ENCODE assay signal across 11 mouse cellular contexts in genomic region chr12:24762253-24762652, GRCm38 (mm10). TPM values are rescaled to one million over a fixed set of nuclear protein-coding genes. Genes with fewer than 3 reads are reported as not detected.
DNase-seq lines count a peak whose midpoint lies in the region; ATAC-seq lines count a peak whose summit lies in the region.
"Had no signal": no experiment of that assay in that cellular context is flagged by ENCODE, and none has a peak within 500 bp of the region (broad histone marks: within the 10 kb centered on the region; RNA-seq: fewer than 3 reads in every experiment).

No protein-coding gene starts in this region.

- H3K27ac ChIP-seq in liver, embryonic 15.5 days (replicated peaks): no peak overlapping the region
- H3K27ac ChIP-seq in liver, embryonic 12.5 days: no peak overlapping the region
- 0 out of 2 replicates have a peak overlapping the region, but pooled peaks have one; percentile 13 for H3K27ac ChIP-seq in neural tube, embryonic 13.5 days (replicated peaks)

- H3K36me3 ChIP-seq in liver, embryonic 15.5 days (replicated peaks): no peaks in the 10 kb centered on the region
- no peaks in the 10 kb centered on the region for H3K36me3 ChIP-seq in liver, embryonic 12.5 days
- H3K36me3 ChIP-seq in neural tube, embryonic 13.5 days: no peaks in the 10 kb centered on the region

- peak; percentile 4 for DNase-seq in CD4-positive, CD25-positive, alpha-beta regulatory T cell, adult 2 months (ENCODE audit: low read depth, low spot score)
- no peak for DNase-seq in ovary, postnatal 14 days (ENCODE audit: low spot score)
- DNase-seq in frontal cortex, postnatal 10 days (ENCODE audit: low spot score in 2 of 2): no peak
- DNase-seq: cerebellum, postnatal 10 days; forebrain, postnatal 0 days; kidney, adult 2 months had no signal

- 15% methylated on average over 3 of the region's 3 CpGs for WGBS in liver, embryonic 15.5 days (ENCODE audit: insufficient replicate concordance)
- 25% methylated on average over 3 of the region's 3 CpGs for WGBS in liver, embryonic 12.5 days (ENCODE audit: insufficient replicate concordance)
- 1% methylated on average over 3 of the region's 3 CpGs for WGBS in neural tube, embryonic 13.5 days

- no peak for ATAC-seq in CD4-positive, CD25-positive, alpha-beta regulatory T cell, adult 4 months
- ATAC-seq in liver, embryonic 15.5 days (ENCODE audit: insufficient read depth): no peak
- ATAC-seq in liver, embryonic 12.5 days: no peak
- ATAC-seq in hematopoietic stem cell, adult 5-6 weeks (replicated peaks in 1 of 2; ENCODE audit: insufficient read depth in 1 of 2, low FRiP score in 2 of 2, low TSS enrichment in 1 of 2, low read depth in 1 of 2, poor library complexity in 2 of 2, severe bottlenecking in 2 of 2): 0 out of 4 replicates have a peak, but pooled peaks have one; percentile 10 to 11
- ATAC-seq in neural tube, embryonic 13.5 days (ENCODE audit: low read depth): peak; percentile 21; the same call in 1 of the 2 replicates
- ATAC-seq: forebrain, postnatal 0 days had no signal

- no peaks in the 10 kb centered on the region for H3K9me3 ChIP-seq in liver, embryonic 15.5 days (replicated peaks)
- no peaks in the 10 kb centered on the region for H3K9me3 ChIP-seq in liver, embryonic 12.5 days (replicated peaks)
- no peaks in the 10 kb centered on the region for H3K9me3 ChIP-seq in neural tube, embryonic 13.5 days

- peaks cover 13% of the 10 kb centered on the region; the same call in 1 of the 2 replicates for H3K4me1 ChIP-seq in liver, embryonic 15.5 days (replicated peaks)
- H3K4me1 ChIP-seq in liver, embryonic 12.5 days: peaks cover 12% of the 10 kb centered on the region
- H3K4me1 ChIP-seq in neural tube, embryonic 13.5 days (replicated peaks): peaks cover 23% of the 10 kb centered on the region

- no peaks in the 10 kb centered on the region for H3K27me3 ChIP-seq in liver, embryonic 15.5 days
- peaks cover 3% of the 10 kb centered on the region; the same call in 1 of the 2 replicates for H3K27me3 ChIP-seq in liver, embryonic 12.5 days (replicated peaks)
- no peaks in the 10 kb centered on the region for H3K27me3 ChIP-seq in neural tube, embryonic 13.5 days

- H3K9ac ChIP-seq in liver, embryonic 15.5 days: no peak overlapping the region
- no peak overlapping the region for H3K9ac ChIP-seq in liver, embryonic 12.5 days
- H3K9ac ChIP-seq in neural tube, embryonic 13.5 days: no peak overlapping the region
- H3K9ac ChIP-seq: forebrain, postnatal 0 days had no signal

- no peak overlapping the region for H3K4me3 ChIP-seq in liver, embryonic 15.5 days (replicated peaks)
- no peak overlapping the region for H3K4me3 ChIP-seq in liver, embryonic 12.5 days
- H3K4me3 ChIP-seq in neural tube, embryonic 13.5 days: no peak overlapping the region

- 0 out of 2 replicates have a peak overlapping the region, but pooled peaks have one; percentile 7 for H3K4me2 ChIP-seq in liver, embryonic 15.5 days
- H3K4me2 ChIP-seq in liver, embryonic 12.5 days: no peak overlapping the region
- peak overlapping the region; percentile 18 for H3K4me2 ChIP-seq in neural tube, embryonic 13.5 days

RNA-seq across cellular contexts. Expression of gene Rrm2, which starts 54.2 kb away (rescaled TPM):
- polyA plus RNA-seq in CD4-positive, CD25-positive, alpha-beta regulatory T cell, adult 4 months (2017; shearing (Covaris generic)): 10 to 100 TPM; 49.7 to 81.3 TPM
- 444 and 469 TPM in 2 replicates for polyA plus RNA-seq in liver, embryonic 15.5 days (2015; fragmentation: Nextera tagmentation; extraction: Ambion mirVana)
- 531 and 552 TPM in 2 replicates for polyA plus RNA-seq in liver, embryonic 12.5 days (2016; fragmentation: Nextera tagmentation; extraction: Ambion mirVana)
- 61.3 and 69.3 TPM in 2 replicates for total RNA-seq in hematopoietic stem cell, adult 5-6 weeks (2017)
- polyA plus RNA-seq in neural tube, embryonic 13.5 days (2015; fragmentation: Nextera tagmentation; extraction: Ambion mirVana): 52.2 and 62.1 TPM in 2 replicates

Comparison
In these comparisons a context has a peak if more than half of its experiments do, and no peak if none do; other contexts are left out.
1. ATAC-seq: peak in hematopoietic stem cell, adult 5-6 weeks (2 of 2) and neural tube, embryonic 13.5 days (single experiment); none in CD4-positive, CD25-positive, alpha-beta regulatory T cell, adult 4 months (single experiment), liver, embryonic 15.5 days (single experiment) and liver, embryonic 12.5 days (single experiment).